In the genomic region with DNA sequence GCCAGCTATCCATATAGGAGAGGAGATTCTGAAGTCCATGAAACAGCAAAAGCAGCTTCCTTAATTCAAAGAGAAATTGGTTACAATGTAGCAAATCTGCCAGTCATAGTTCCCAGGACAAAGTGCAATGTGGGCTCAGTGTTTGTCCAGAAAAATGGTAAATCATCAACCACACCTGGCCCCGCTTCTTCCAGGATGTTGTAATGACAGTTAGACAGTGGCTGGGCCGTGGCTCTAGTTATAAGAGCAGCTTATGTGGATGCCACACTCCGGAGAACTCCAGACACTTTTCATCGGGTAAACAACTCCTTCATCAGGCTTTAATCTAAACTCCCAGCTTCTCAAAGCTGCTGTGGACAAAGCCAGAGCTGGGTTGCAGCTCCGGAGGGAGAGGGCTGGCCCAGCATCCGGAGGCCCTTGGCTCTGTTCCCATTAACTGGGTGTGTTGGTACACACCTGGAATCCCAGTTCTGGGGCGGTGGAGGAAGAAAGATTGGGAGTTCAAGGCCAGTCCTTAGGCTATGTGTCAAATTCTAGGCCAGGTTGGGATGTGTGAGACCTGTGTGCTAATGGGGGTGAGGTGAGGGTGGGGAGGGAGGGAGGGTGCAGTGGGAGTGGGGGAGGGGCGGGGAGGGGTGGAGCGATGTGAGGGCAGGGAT, we compare ENCODE assay signal across 12 mouse cellular contexts.
A peak's percentile ranks its signal among the peaks of the same experiment; 100 is the strongest.
DNase-seq lines count a peak whose midpoint lies in the region; ATAC-seq and TF ChIP-seq lines count a peak whose summit lies in the region.
"Had no signal": no experiment of that assay in that cellular context is flagged by ENCODE, and none has a peak within 500 bp of the region (broad histone marks: within the 10 kb centered on the region; RNA-seq: fewer than 3 reads in every experiment).

No protein-coding gene starts in this region.

- H3K36me3 ChIP-seq in midbrain, embryonic 11.5 days (ENCODE audit: control insufficient read depth, insufficient read depth, low read length) = no peaks in the 10 kb centered on the region
- no peaks in the 10 kb centered on the region for H3K36me3 ChIP-seq in midbrain, embryonic 16.5 days (ENCODE audit: control insufficient read depth, insufficient read depth, low read length)
- H3K36me3 ChIP-seq in kidney, adult 2 months (ENCODE audit: control insufficient read depth, insufficient read depth, low read length) = no peaks in the 10 kb centered on the region
- no peaks in the 10 kb centered on the region for H3K36me3 ChIP-seq in stomach, embryonic 14.5 days (ENCODE audit: control insufficient read depth, insufficient read depth, low read length)
- H3K36me3 ChIP-seq: midbrain, embryonic 15.5 days had no signal

- H3K27me3 ChIP-seq in midbrain, embryonic 11.5 days (ENCODE audit: control insufficient read depth, insufficient read depth, low read length) = no peaks in the 10 kb centered on the region
- H3K27me3 ChIP-seq in midbrain, embryonic 16.5 days (ENCODE audit: control insufficient read depth, insufficient read depth, low read depth, low read length) = no peaks in the 10 kb centered on the region
- no peaks in the 10 kb centered on the region for H3K27me3 ChIP-seq in kidney, adult 2 months (replicated peaks; ENCODE audit: control insufficient read depth, insufficient read depth, low read length)
- no peaks in the 10 kb centered on the region for H3K27me3 ChIP-seq in stomach, embryonic 14.5 days (ENCODE audit: control insufficient read depth, insufficient read depth, low read length)
- H3K27me3 ChIP-seq: midbrain, embryonic 15.5 days had no signal

- intact Hi-C loops in left cerebral cortex, postnatal 36 days (cut with DNase I) = no loop called here

- DNase-seq in midbrain, embryonic 11.5 days (ENCODE audit: low spot score, missing footprints) = no peak
- peak; percentile 94 for DNase-seq in kidney, adult 2 months
- peak; percentile 85 for DNase-seq in large intestine, adult 2 months (ENCODE audit: low read depth, low spot score)
- no peak for DNase-seq in cerebellum, adult 11 months
- DNase-seq in layer of hippocampus, adult 2 months (ENCODE audit: low spot score in 2 of 2) = no peak
- DNase-seq in left cerebral cortex, postnatal 36 days (ENCODE audit: low spot score in 2 of 2) = no peak
- DNase-seq: adrenal gland, postnatal 25 days; cerebellum, postnatal 10 days had no signal

- H3K9me3 ChIP-seq in midbrain, embryonic 11.5 days (ENCODE audit: control insufficient read depth, low read length) = no peaks in the 10 kb centered on the region
- no peaks in the 10 kb centered on the region for H3K9me3 ChIP-seq in midbrain, embryonic 16.5 days (replicated peaks; ENCODE audit: control insufficient read depth, low read length, poor library complexity, severe bottlenecking)
- no peaks in the 10 kb centered on the region for H3K9me3 ChIP-seq in stomach, embryonic 14.5 days (ENCODE audit: control insufficient read depth, low read depth, low read length)
- H3K9me3 ChIP-seq: midbrain, embryonic 15.5 days had no signal

- ATAC-seq in midbrain, embryonic 11.5 days (ENCODE audit: low FRiP score) = peak; percentile 16; the same call in 1 of the 2 replicates
- ATAC-seq in midbrain, embryonic 16.5 days = no peak
- ATAC-seq in stomach, embryonic 14.5 days (ENCODE audit: insufficient number of reproducible peaks, insufficient read depth, low FRiP score, low read depth) = peak; percentile 62
- ATAC-seq: midbrain, embryonic 15.5 days had no signal

- no peak for TF ChIP-seq CTCF in kidney, adult 2 months (conservative IDR thresholded peaks at IDR 0.05; ENCODE audit: insufficient read depth, insufficient read length, low read depth, low read length)
- TF ChIP-seq CTCF in layer of hippocampus, adult 2 months (conservative IDR thresholded peaks at IDR 0.05) = no peak

- no peak overlapping the region for H3K4me3 ChIP-seq in midbrain, embryonic 11.5 days (ENCODE audit: low read depth, low read length)
- no peak overlapping the region for H3K4me3 ChIP-seq in midbrain, embryonic 16.5 days (ENCODE audit: low read depth, low read length)
- no peak overlapping the region for H3K4me3 ChIP-seq in kidney, adult 2 months (ENCODE audit: insufficient read depth, low read depth, low read length)
- H3K4me3 ChIP-seq in stomach, embryonic 14.5 days (ENCODE audit: low read depth, low read length) = no peak overlapping the region
- no peak overlapping the region for H3K4me3 ChIP-seq in layer of hippocampus, adult 2 months
- H3K4me3 ChIP-seq: left cerebral cortex, adult 2 months; midbrain, embryonic 15.5 days had no signal

- no peak for TF ChIP-seq POLR2A in kidney, adult 2 months (IDR thresholded peaks at IDR 0.05; ENCODE audit: low read depth, low read length)

- H3K9ac ChIP-seq in midbrain, embryonic 11.5 days (ENCODE audit: low read length) = no peak overlapping the region
- no peak overlapping the region for H3K9ac ChIP-seq in midbrain, embryonic 16.5 days (ENCODE audit: low read depth, low read length)
- H3K9ac ChIP-seq in stomach, embryonic 14.5 days (replicated peaks; ENCODE audit: low read depth, low read length) = no peak overlapping the region
- H3K9ac ChIP-seq: midbrain, embryonic 15.5 days had no signal

- peaks cover 6% of the 10 kb centered on the region for H3K4me1 ChIP-seq in midbrain, embryonic 11.5 days (ENCODE audit: control insufficient read depth, insufficient read depth, low read length)
- H3K4me1 ChIP-seq in midbrain, embryonic 16.5 days (ENCODE audit: control insufficient read depth, insufficient read depth, low read length) = no peaks in the 10 kb centered on the region
- H3K4me1 ChIP-seq in kidney, adult 2 months (ENCODE audit: control insufficient read depth, insufficient read depth, low read length) = peaks cover 9% of the 10 kb centered on the region
- peaks cover 5% of the 10 kb centered on the region; the same call in 1 of the 2 replicates for H3K4me1 ChIP-seq in stomach, embryonic 14.5 days (ENCODE audit: control insufficient read depth, insufficient read depth, low read length)

- WGBS in midbrain, embryonic 11.5 days = 63% methylated on average over 9 of the region's 9 CpGs
- 66% methylated on average over 8 of the region's 9 CpGs for WGBS in midbrain, embryonic 16.5 days
- WGBS in kidney, adult 2 months = 27% methylated on average over 9 of the region's 9 CpGs
- 21% methylated on average over 9 of the region's 9 CpGs for WGBS in large intestine, adult 2 months
- 20% methylated on average over 9 of the region's 9 CpGs for whole genome bisulfite sequencing in stomach, embryonic 14.5 days

- H3K27ac ChIP-seq in midbrain, embryonic 11.5 days (ENCODE audit: low read depth, low read length) = no peak overlapping the region
- H3K27ac ChIP-seq in midbrain, embryonic 16.5 days (ENCODE audit: low read length) = no peak overlapping the region
- peak overlapping the region; percentile 62 for H3K27ac ChIP-seq in kidney, adult 2 months (ENCODE audit: insufficient read depth, low read depth, low read length)
- no peak overlapping the region; the same call in 1 of the 2 replicates for H3K27ac ChIP-seq in stomach, embryonic 14.5 days (ENCODE audit: low read length)
- no peak overlapping the region for H3K27ac ChIP-seq in layer of hippocampus, adult 2 months
- H3K27ac ChIP-seq: left cerebral cortex, adult 2 months; midbrain, embryonic 15.5 days had no signal

- H3K4me2 ChIP-seq in midbrain, embryonic 11.5 days = no peak overlapping the region
- H3K4me2 ChIP-seq in midbrain, embryonic 16.5 days (ENCODE audit: low read length) = no peak overlapping the region
- H3K4me2 ChIP-seq in stomach, embryonic 14.5 days (replicated peaks; ENCODE audit: low read depth, low read length) = no peak overlapping the region
- H3K4me2 ChIP-seq: midbrain, embryonic 15.5 days had no signal

Comparison
In these comparisons a context has a peak if more than half of its experiments do, and no peak if none do; other contexts are left out.
1. DNase-seq: peak in kidney, adult 2 months (single experiment) and large intestine, adult 2 months (single experiment); none in midbrain, embryonic 11.5 days (single experiment), cerebellum, adult 11 months (single experiment), layer of hippocampus, adult 2 months (0 of 2) and left cerebral cortex, postnatal 36 days (0 of 2).